Mouse (Mus musculus): ENCODE data around the gene Dnaja2. TPM values are rescaled to one million over a fixed set of nuclear protein-coding genes. Genes with fewer than 3 reads are reported as not detected.

Gene Dnaja2
- polyA plus RNA-seq, 1 experiment, result 199 TPM

GRCm38 (mm10) chr8:85591532-85591931 lies 36.4 kb upstream of the Dnaja2 start:
- no peaks in the 10 kb centered on the region for H3K4me1 ChIP-seq (ENCODE audit: control insufficient read depth, insufficient read depth, low read length)
- TF ChIP-seq CTCF (IDR thresholded peaks at IDR 0.05; ENCODE audit: borderline replicate concordance, insufficient read depth, low read length), result no peak
- no peak for TF ChIP-seq POLR2A (IDR thresholded peaks at IDR 0.05; ENCODE audit: low read depth, low read length)
- H3K27ac ChIP-seq (ENCODE audit: insufficient read depth, low read length), result no peak overlapping the region
- H3K4me3 ChIP-seq (ENCODE audit: insufficient read depth, low read length), result no peak overlapping the region

- Histone ChIP-seq H3K4me1 (ENCODE audit: control insufficient read depth, insufficient read depth, low read length) (no peaks in the 10 kb centered on the region), H3K27ac (ENCODE audit: insufficient read depth, low read length) (no peak overlapping the region), H3K4me3 (ENCODE audit: insufficient read depth, low read length) (no peak overlapping the region)
- no peak for TF ChIP-seq CTCF (IDR thresholded peaks at IDR 0.05; ENCODE audit: borderline replicate concordance, insufficient read depth, low read length)
- no peak for TF ChIP-seq POLR2A (IDR thresholded peaks at IDR 0.05; ENCODE audit: low read depth, low read length)
Observed at GRCm38 (mm10) chr8:85590258-85590657, 35.1 kb upstream of the Dnaja2 start.

GRCm38 (mm10) chr8:85588596-85588995 lies 33.5 kb upstream of the Dnaja2 start:
- Histone ChIP-seq H3K4me1 (ENCODE audit: control insufficient read depth, insufficient read depth, low read length) (no peaks in the 10 kb centered on the region), H3K27ac (ENCODE audit: insufficient read depth, low read length) (no peak overlapping the region), H3K4me3 (ENCODE audit: insufficient read depth, low read length) (no peak overlapping the region)
- TF ChIP-seq CTCF (IDR thresholded peaks at IDR 0.05; ENCODE audit: borderline replicate concordance, insufficient read depth, low read length), result no peak
- TF ChIP-seq POLR2A (IDR thresholded peaks at IDR 0.05; ENCODE audit: low read depth, low read length), result no peak

- H3K27ac ChIP-seq (ENCODE audit: insufficient read depth, low read length), result no peak overlapping the region
- H3K4me3 ChIP-seq (ENCODE audit: insufficient read depth, low read length), result no peak overlapping the region
- H3K4me1 ChIP-seq (ENCODE audit: control insufficient read depth, insufficient read depth, low read length), result no peaks in the 10 kb centered on the region
- no peak for TF ChIP-seq CTCF (IDR thresholded peaks at IDR 0.05; ENCODE audit: borderline replicate concordance, insufficient read depth, low read length)
- TF ChIP-seq POLR2A (IDR thresholded peaks at IDR 0.05; ENCODE audit: low read depth, low read length), result no peak
Observed at GRCm38 (mm10) chr8:85577666-85578065, 22.5 kb upstream of the Dnaja2 start.

- H3K4me1 ChIP-seq (ENCODE audit: control insufficient read depth, insufficient read depth, low read length), result no peaks in the 10 kb centered on the region
- TF ChIP-seq POLR2A (IDR thresholded peaks at IDR 0.05; ENCODE audit: low read depth, low read length), result no peak
- no peak for TF ChIP-seq CTCF (IDR thresholded peaks at IDR 0.05; ENCODE audit: borderline replicate concordance, insufficient read depth, low read length)
- no peak overlapping the region for H3K27ac ChIP-seq (ENCODE audit: insufficient read depth, low read length)
- no peak overlapping the region for H3K4me3 ChIP-seq (ENCODE audit: insufficient read depth, low read length)
Observed at GRCm38 (mm10) chr8:85573972-85574496, 18.9 kb upstream of the Dnaja2 start.

- TF ChIP-seq CTCF (IDR thresholded peaks at IDR 0.05; ENCODE audit: borderline replicate concordance, insufficient read depth, low read length), result no peak
- no peak for TF ChIP-seq POLR2A (IDR thresholded peaks at IDR 0.05; ENCODE audit: low read depth, low read length)
- H3K4me1 ChIP-seq (ENCODE audit: control insufficient read depth, insufficient read depth, low read length), result no peaks in the 10 kb centered on the region
- H3K4me3 ChIP-seq (ENCODE audit: insufficient read depth, low read length), result no peak overlapping the region
- no peak overlapping the region for H3K27ac ChIP-seq (ENCODE audit: insufficient read depth, low read length)
Observed at GRCm38 (mm10) chr8:85570466-85570865, 15.3 kb upstream of the Dnaja2 start.

GRCm38 (mm10) chr8:85567801-85568200 lies 12.7 kb upstream of the Dnaja2 start:
- Histone ChIP-seq H3K4me1 (ENCODE audit: control insufficient read depth, insufficient read depth, low read length) (no peaks in the 10 kb centered on the region), H3K27ac (ENCODE audit: insufficient read depth, low read length) (no peak overlapping the region), H3K4me3 (ENCODE audit: insufficient read depth, low read length) (no peak overlapping the region)
- TF ChIP-seq CTCF (IDR thresholded peaks at IDR 0.05; ENCODE audit: borderline replicate concordance, insufficient read depth, low read length) (no peak), POLR2A (IDR thresholded peaks at IDR 0.05; ENCODE audit: low read depth, low read length) (no peak)

- TF ChIP-seq CTCF (IDR thresholded peaks at IDR 0.05; ENCODE audit: borderline replicate concordance, insufficient read depth, low read length), result no peak
- TF ChIP-seq POLR2A (IDR thresholded peaks at IDR 0.05; ENCODE audit: low read depth, low read length), result no peak
- no peak overlapping the region for H3K27ac ChIP-seq (ENCODE audit: insufficient read depth, low read length)
- no peaks in the 10 kb centered on the region for H3K4me1 ChIP-seq (ENCODE audit: control insufficient read depth, insufficient read depth, low read length)
- no peak overlapping the region for H3K4me3 ChIP-seq (ENCODE audit: insufficient read depth, low read length)
Observed at GRCm38 (mm10) chr8:85565186-85565585, 10.0 kb upstream of the Dnaja2 start.

- H3K27ac ChIP-seq (ENCODE audit: insufficient read depth, low read length), result no peak overlapping the region
- H3K4me1 ChIP-seq (ENCODE audit: control insufficient read depth, insufficient read depth, low read length), result no peaks in the 10 kb centered on the region
- TF ChIP-seq CTCF (IDR thresholded peaks at IDR 0.05; ENCODE audit: borderline replicate concordance, insufficient read depth, low read length) (no peak), POLR2A (IDR thresholded peaks at IDR 0.05; ENCODE audit: low read depth, low read length) (no peak)
- H3K4me3 ChIP-seq (ENCODE audit: insufficient read depth, low read length), result no peak overlapping the region
Observed at GRCm38 (mm10) chr8:85563336-85563735, 8.2 kb upstream of the Dnaja2 start.

- TF ChIP-seq CTCF (IDR thresholded peaks at IDR 0.05; ENCODE audit: borderline replicate concordance, insufficient read depth, low read length) (no peak), POLR2A (IDR thresholded peaks at IDR 0.05; ENCODE audit: low read depth, low read length) (no peak)
- no peak overlapping the region for H3K4me3 ChIP-seq (ENCODE audit: insufficient read depth, low read length)
Observed at GRCm38 (mm10) chr8:85559966-85560365, 4.8 kb upstream of the Dnaja2 start.

More at GRCm38 (mm10) chr8:85559966-85560365, 4.8 kb upstream of the Dnaja2 start:
- Histone ChIP-seq H3K4me1 (ENCODE audit: control insufficient read depth, insufficient read depth, low read length) (peaks cover 3% of the 10 kb centered on the region; the same call in 1 of the 2 replicates), H3K27ac (ENCODE audit: insufficient read depth, low read length) (no peak overlapping the region)
